Mouse (Mus musculus): ENCODE measurements at regions not wholly inside any gene's neighbourhood (a gene's known extent, or its start where the extent isn't known, plus 50 kb on each side); places are given as distances from the start of the nearest gene placed in this dataset.
A peak's percentile ranks its signal among the peaks of the same experiment; 100 is the strongest.

- H3K9me3 ChIP-seq = no peaks in the 10 kb centered on the region
- H3K9ac ChIP-seq = peak overlapping the region; percentile 38; the same call in 1 of the 2 replicates
- no peak for ATAC-seq (ENCODE audit: low FRiP score, low read depth)
- H3K27ac ChIP-seq = no peak overlapping the region
- H3K4me3 ChIP-seq = peak overlapping the region; percentile 30
- no peaks in the 10 kb centered on the region for H3K36me3 ChIP-seq
- H3K4me1 ChIP-seq = peaks cover 5% of the 10 kb centered on the region; the same call in 1 of the 2 replicates
- no peaks in the 10 kb centered on the region for H3K27me3 ChIP-seq (replicated peaks)
- H3K4me2 ChIP-seq (replicated peaks) = peak overlapping the region; percentile 65
- 2% methylated on average over 16 of the region's 16 CpGs for WGBS
Measured at GRCm38 (mm10) chr13:58471704-58472103, 68.6 kb upstream of the Hnrnpk start.

GRCm38 (mm10) chr13:58469731-58470130 lies 66.6 kb upstream of the Hnrnpk start:
- Histone ChIP-seq H3K4me3 (no peak overlapping the region), H3K36me3 (no peaks in the 10 kb centered on the region)

GRCm38 (mm10) chr13:58467097-58467642 lies 64.0 kb upstream of the Hnrnpk start:
- Histone ChIP-seq H3K9me3 (no peaks in the 10 kb centered on the region), H3K4me1 (peaks cover 14% of the 10 kb centered on the region), H3K36me3 (no peaks in the 10 kb centered on the region), H3K27ac (no peak overlapping the region), H3K9ac (no peak overlapping the region), H3K4me3 (no peak overlapping the region), H3K27me3 (replicated peaks) (no peaks in the 10 kb centered on the region), H3K4me2 (replicated peaks) (no peak overlapping the region)
- WGBS = 85% methylated on average over 10 of the region's 10 CpGs
- ATAC-seq (ENCODE audit: low FRiP score, low read depth) = no peak

More at GRCm38 (mm10) chr13:58469731-58470130, 66.6 kb upstream of the Hnrnpk start:
- ATAC-seq (ENCODE audit: low FRiP score, low read depth) = no peak
- 12% methylated on average over 6 of the region's 6 CpGs for WGBS
- Histone ChIP-seq H3K27me3 (replicated peaks) (no peaks in the 10 kb centered on the region), H3K9ac (no peak overlapping the region), H3K4me2 (replicated peaks) (no peak overlapping the region; the same call in 1 of the 2 replicates), H3K27ac (no peak overlapping the region), H3K4me1 (peaks cover 14% of the 10 kb centered on the region), H3K9me3 (no peaks in the 10 kb centered on the region)

- peaks cover 9% of the 10 kb centered on the region for H3K4me1 ChIP-seq
- no peak for ATAC-seq (ENCODE audit: low FRiP score, low read depth)
- no peaks in the 10 kb centered on the region for H3K9me3 ChIP-seq
- H3K4me3 ChIP-seq = no peak overlapping the region
- no peak overlapping the region for H3K9ac ChIP-seq
- no peaks in the 10 kb centered on the region for H3K36me3 ChIP-seq
- 66% methylated on average over 13 of the region's 13 CpGs for WGBS
- H3K27me3 ChIP-seq (replicated peaks) = no peaks in the 10 kb centered on the region
- H3K27ac ChIP-seq = no peak overlapping the region
- no peak overlapping the region for H3K4me2 ChIP-seq (replicated peaks)
Measured at GRCm38 (mm10) chr13:58465206-58466104, 62.3 kb upstream of the Hnrnpk start.

Measured in neural tube, embryonic 12.5 days (tissue).